Mouse (Mus musculus) lung, postnatal 4 days (tissue): ENCODE data around the gene Acsf3.

ENCODE experiments used
- DNase-seq, 2 experiments: peaks; one replicate each; pipeline ENCODE4 v3.0.0; 2021

Gene Acsf3

GRCm38 (mm10) chr8:122811870-122812494 lies 36.7 kb downstream of the Acsf3 start:
- DNase-seq = no peak

- DNase-seq = no peak
These were observed 37.4 kb downstream of the Acsf3 start for GRCm38 (mm10) chr8:122812610-122813250.

DNA sequence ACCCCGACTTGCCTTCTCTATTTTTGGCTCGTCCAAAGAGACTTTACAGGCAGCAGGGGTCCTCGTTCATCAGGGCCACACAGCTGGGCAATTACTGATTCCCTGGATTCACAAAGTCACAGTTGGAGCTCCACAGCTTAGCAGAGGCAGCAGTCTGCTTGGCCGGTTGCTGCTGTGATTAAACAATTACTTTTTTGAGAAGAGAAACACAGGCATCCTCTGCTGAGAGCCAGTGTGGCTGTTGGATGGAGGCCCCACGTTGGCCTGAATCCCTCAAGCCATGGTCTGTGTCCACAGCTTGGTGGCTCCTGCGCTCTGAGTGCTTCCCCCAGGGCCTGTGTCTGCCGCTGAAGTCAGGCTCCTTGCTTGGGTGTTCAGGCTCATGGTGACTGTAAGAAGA lies 39.3 kb downstream of the Acsf3 start:
- DNase-seq = no peak

DNA sequence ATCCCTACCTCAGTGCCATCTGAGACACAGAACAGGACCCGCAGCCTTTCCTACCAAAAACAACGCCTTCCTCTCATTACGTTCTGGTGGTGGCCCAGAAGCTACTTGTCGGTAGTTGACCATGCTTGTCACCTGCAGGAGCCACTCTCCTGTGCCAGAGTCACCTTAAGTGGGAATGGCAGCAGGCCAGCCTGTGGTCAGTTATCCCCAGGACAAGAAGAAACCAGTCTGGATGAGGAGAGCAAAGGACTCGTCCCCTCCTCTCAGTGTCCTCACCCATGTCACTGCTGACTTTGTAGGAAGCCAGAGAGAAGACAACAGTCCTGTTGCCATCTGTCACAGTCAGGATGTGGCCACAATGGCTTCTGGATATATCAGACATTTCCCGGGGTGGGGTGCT lies 41.7 kb downstream of the Acsf3 start:
- no peak for DNase-seq

DNA sequence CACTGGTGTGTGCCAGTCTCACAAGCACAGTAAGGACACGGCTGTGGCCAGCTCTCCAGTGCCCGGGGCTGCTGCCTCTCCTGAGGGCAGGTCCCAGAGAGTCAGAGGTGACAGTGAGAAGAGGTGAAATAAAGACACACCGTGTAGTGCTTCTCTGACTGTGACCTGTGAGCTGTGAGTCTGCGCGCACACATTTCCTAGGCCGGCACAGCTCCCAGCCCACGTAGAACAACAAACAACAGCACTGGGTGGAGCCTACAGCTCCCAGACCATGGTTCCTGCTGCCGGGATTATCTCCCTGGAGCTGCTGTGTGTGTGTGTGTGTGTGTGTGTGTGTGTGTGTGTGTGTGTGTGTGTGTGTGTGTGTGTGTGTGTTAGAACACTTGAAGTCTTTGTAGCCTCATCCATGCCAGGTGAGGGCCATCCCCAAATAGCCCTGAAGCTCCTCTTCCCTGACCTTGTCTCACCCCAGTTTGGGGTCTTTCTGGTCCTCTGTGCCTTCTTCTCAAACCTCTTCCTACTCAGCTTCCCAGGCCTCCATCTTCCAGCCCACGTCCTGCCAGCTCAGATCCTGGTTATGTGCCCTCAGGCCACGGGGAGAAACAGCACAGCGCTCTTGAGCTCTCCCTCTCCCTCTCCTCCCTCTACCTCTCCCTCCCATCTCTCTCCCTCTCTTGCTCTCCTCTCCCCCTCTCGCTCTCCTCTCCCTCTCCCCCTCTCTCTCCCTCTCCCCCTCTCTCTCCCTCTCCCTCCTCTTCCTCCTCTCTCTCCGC lies 42.6 kb downstream of the Acsf3 start:
- no peak for DNase-seq

GRCm38 (mm10) chr8:122819776-122820175 lies 44.5 kb downstream of the Acsf3 start:
- DNase-seq = no peak

DNA sequence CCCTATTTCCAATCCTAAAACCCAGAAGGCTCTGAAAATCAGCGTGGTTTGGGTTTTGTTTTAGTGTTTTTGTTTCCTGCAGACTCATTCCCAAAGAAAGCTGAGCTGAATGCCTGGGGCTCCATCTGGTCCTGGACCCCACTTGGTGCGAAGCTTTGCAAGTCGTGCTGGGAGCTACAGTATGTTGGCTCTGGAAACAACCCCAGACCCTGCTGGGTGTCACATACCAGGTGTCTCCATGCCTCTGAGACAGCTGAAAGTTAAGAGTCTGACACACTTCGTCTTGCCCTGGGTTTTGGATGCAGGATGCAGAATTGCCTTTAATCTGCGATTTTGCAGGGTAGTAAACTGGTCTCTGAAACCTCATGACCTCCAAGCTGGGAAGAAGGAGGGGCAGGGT lies 49.3 kb downstream of the Acsf3 start:
- DNase-seq = no peak

DNA sequence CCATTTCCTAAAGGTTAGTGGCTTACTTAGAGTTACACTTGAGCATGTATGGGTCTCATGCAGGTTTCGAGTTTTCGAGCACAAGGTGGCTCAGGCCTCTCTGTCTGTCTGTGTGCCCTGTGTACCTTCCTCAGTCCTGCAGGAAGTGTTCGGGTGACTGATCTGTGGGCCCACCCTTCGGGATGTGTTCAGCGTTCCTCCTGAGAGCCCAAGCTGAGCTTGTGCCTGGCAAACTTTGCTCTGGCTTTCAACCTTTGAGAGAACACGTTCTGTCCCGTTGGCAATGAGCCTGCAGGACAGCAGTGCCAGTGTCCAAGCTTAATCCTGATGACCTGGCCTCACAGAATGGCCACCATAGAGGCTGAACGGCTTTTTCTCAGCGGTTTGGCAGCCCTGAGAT lies 49.7 kb downstream of the Acsf3 start:
- DNase-seq = no peak

GRCm38 (mm10) chr8:122825408-122825807 lies 50.1 kb downstream of the Acsf3 start:
- no peak for DNase-seq

DNA sequence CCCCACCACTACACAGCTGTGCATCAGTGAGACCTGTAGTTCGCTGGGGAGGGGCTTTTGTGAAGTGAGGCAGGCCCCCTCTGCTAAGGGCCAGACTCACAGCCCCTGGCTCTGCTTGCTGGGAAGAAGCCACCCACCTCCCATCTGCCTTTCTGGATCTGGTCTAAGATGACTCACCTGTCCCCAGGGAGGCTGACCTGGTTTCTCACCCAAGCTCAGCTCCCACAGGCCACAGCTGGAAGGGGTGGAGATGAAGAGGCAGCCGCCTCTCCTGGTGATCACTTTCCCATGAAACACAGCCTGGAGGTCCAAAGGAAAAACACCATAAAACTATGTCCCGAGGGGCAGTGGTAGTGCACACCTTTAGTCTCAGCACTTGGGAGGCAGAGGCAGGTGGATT lies 54.1 kb downstream of the Acsf3 start:
- DNase-seq = no peak

DNA sequence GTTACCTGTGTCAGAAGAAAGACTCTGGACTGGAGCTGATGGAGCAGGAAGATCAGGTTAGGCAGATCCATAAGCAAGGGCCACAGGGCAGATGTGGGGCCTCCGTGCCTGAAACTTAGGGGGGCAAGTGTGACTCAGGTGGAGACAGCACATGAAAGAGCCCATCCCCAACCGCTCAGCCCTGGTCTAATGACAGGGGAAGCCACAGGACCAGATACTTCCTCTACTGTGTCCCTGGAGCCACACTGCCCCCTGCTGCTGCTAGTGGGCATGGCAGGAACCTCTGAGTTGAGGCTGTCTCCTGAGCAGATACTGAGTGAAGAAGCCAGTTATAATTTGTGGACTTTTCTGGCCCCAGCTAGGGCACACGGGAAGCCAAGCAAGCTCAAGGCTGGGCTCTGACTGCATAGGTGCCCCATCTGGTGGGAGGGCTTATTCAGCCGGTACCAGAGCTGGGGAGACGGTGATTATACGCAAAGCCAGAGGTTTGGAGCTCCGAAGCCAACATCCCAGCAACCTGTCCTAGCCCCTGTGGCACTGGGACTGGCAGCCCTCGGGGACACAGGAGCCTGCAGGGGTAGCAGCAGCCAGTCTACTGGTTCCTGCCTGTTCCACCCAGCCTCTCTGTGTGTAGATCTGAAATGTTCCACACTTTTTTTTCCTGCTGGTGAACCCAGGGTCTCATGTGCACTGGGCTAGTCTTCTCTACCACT lies 55.2 kb downstream of the Acsf3 start:
- DNase-seq = peak; percentile 86 to 93

DNA sequence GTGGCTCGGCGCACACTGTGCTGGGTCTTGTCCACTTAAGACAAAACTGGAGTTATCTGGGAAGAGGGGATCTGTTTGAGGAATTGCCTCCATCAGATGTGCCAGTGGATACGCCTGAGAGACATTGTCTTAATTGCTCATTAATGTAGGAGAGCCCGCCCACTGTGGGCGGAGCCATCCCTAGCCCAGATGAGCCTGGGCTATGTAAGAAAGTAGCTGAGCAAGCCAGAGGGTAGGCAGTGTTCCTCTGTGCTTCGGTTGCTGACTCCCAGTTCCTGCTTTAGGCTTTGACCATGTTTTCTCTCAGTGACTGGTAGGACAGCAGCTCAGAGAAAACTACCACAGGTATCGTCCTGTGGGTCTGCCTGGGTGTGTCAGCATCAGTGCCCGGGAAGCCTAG lies 59.1 kb downstream of the Acsf3 start:
- DNase-seq = no peak

DNA sequence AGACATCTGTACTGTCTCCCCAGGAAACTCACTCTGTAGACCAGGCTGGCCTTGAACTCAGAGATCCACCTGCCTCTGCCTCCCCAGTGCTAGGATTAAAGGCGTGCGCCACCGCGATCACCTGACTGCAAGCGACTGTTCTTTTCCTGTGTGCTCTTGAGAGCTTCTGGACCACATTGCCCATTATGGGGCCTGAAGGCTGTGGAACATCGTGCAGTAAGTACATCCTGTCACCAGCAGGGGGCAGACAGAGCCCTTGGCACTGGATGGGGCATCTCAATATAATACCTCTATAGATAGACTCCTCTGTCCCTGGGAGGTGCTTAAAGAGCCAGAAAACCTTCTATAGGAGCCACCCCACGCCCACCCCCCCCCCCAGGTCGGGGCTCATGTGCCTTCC lies 59.7 kb downstream of the Acsf3 start:
- DNase-seq = peak; percentile 66 to 80

DNA sequence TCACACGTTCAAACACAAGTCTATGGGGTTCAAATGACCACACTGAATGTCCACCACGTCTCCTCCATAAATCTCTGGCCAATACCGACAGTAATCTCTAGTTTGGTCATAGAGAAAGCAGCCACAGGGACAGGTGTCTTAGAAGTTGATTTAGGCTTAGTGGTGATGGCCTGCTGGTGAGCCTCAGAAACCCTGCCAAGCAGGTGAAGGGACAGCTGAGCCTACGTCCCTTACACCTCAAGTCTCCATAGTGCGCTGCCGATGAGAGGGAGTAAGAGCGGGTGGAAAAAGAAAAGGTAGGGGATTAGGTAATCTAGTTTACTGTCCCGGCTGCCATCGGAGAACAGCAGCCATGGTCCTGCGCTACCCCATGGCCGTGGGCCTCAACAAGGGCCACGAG lies 60.9 kb downstream of the Acsf3 start:
- no peak for DNase-seq

GRCm38 (mm10) chr8:122836696-122837095 lies 61.4 kb downstream of the Acsf3 start:
- no peak for DNase-seq

- no peak for DNase-seq
These were observed 68.9 kb downstream of the Acsf3 start for GRCm38 (mm10) chr8:122844161-122844560.

GRCm38 (mm10) chr8:122845662-122846061 lies 70.4 kb downstream of the Acsf3 start:
- peak; percentile 25 to 48 for DNase-seq

DNA sequence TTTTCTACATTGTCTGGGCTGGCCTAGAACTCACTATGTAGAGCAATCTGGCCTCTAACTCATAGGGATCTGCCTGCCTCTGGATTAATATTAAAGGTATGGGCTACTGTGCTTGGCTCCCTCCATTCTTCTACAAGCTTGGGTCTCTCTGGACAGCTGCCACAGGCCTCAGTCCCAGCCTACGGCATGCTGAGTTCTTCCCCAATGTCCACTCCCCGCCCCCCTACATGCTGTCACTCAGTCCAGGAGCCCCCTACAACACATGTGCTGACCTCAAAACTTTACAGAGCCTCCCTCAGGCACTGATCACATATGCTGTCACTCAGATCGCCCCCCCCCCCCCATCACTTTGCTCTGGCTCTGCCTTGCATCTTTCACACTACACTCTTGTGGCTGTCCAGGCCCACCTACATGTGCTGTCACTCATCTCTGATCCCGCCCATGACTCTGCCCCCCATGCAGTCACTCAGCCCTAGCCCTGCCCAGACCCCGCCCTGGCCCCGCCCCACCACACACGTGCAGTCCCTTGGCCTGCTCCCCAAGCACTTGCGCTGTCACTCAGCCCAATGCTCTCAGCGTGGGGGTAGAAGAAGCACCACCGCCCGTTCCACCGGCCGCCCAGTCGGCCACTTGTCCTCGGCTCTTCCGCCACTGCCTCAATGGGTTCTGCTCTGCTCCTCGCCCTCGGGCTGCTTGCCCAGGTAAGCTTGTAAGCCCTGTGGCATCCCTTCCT lies 72.7 kb downstream of the Acsf3 start, which contains the start of gene Cdh15:
Gene Cdh15, plus strand, starts transcription at position 138 of the 733 bp plus-strand sequence.
- peak; percentile 60 to 69 for DNase-seq

- no peak for DNase-seq
These were observed 74.0 kb downstream of the Acsf3 start for GRCm38 (mm10) chr8:122849152-122849910.

DNA sequence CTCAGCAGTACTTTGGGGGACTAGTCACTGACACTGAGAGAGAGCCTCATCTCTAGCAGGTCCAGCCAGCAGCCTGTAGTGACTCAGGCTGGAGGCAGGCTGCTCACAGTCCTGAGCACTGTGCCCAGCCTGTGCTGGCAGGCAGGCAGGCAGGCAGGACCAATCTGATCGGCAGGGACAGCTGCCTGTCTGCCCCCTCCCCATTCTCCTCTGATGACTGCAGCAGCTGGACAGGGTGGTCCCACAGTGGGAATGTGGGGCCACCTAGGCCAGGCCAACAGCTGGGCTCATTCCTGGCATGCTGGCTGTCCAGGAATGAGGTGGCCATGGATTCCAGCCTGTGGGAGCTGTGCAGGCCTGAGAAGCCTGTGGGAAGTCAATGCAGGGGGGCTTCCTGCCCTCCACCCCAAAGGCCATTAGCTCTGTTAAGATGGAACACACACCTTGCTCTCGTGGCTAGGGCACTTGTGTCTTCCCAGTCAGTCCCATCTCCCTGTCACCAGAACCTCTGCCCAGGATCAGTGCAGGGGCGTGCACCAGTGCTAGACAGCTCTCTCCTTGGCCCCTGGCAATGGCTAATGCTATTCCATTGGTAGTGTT lies 75.5 kb downstream of the Acsf3 start:
- peak in 1 of 2 experiments; percentile 23 for DNase-seq
